Mouse (Mus musculus) skeletal muscle tissue, adult 2 months (tissue): ENCODE measurements around the gene Rbpj.
"Not testable (repeated sequence)": the region's sequence is repeated elsewhere in the genome, so short reads cannot be mapped to it uniquely, and the experiment has no call there.

Experiments
- DNase-seq: peaks from one replicate; pipeline ENCODE4 v3.0.0-alpha.2; 2012; ENCODE audit warnings: low read depth, low spot score

Gene Rbpj

DNA sequence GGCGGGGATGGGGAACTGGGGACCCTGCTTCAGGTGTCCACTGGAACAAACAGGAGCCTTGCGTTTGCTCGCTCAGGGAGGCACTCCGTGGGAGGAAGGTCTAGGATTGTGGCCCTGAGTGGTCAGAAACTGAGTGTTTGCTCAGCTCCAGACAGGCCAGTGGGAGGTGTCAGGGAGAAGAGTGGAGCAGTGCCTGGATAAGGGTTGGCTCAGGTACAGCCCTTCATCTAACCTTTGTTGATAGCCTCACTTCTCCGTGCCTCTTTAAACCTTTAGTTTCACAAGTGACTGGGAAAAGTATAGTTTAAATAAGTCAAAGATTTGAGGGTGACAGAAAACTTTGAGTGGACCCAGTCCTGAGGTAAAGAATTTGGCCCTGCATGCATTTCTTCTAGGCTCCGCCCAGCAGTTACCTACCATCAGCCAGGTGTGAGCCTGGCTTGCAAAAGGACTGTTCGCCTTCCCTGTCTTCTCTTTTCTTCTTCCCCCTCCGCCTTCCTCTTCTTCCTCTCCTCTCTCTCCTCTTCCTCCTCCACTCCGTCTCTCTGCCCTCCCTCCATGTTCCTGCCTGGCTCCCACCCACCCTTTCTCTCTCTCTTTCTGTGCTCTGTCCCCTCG is 204.5 kb downstream of the Rbpj start:
- no peak for DNase-seq

DNA sequence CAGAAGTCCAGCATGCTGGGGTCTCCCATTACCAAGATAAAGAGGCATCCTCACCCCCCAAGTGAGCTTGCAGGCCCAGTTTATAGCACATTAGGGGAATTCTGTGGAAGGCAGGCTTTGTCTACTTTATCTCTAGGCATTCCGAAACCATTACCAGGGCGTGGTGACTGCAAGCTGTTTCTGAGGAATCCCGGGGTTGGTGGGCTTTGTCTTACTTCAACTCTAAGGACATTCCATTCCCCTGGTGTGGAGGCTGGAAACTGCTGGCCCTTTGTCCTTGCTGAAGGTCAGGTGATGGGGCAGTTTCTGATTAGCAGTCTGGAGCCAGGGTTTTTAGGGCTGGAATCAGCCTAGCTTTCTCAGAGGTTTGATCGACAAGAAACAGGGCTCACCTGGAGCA is 205.6 kb downstream of the Rbpj start:
- no peak for DNase-seq

DNA sequence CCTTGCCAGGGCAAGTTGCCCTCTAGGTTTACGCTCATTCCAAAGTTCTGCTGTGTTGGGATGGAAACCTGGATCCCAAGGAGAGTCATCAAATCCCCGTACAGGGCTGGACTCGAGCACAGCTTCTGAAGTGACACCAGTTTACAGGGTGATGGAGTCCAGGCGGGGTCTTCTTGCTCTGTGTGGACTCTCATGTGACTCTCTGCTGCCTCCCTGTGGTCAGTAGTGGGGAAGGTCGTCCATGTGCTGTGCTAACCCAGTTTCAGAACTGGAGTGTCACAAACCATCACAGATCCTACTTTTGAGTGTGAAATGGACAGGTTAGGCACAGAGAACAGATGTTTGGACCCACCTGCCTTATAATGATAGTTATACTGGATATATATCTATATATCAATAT is 206.4 kb downstream of the Rbpj start:
- DNase-seq = peak; percentile 58

DNA sequence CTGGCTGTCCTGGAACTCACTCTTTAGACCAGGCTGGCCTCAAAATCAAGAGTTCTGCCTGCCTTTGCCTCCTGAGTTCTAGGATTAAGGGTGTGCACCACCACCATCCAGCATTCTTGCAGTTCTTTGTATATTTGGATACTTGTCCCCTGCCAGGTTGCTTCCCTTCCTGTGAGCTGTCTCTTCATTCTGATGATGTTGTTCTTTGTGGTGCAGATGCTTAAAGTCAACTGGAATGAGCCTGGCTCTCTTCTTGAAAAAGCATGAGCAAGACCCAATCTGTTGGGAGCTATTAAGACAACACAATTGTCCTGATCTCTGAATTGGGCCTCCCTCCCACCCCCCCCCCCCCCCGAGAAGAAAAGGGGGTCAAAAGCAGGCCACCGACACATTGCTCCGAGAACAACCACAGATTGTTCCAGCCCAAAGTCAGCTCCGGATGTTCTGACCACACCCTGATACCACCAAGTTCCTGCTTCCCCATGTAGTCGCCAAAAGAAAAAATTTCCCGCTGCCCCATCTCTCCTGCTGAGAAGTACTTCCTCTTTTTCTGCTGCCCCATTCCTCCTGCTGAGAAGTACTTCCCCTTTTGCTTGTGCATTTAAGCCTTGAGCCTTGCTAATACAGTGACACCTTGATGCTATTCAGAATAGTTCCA is 207.7 kb downstream of the Rbpj start:
- not testable (repeated sequence) for DNase-seq

DNA sequence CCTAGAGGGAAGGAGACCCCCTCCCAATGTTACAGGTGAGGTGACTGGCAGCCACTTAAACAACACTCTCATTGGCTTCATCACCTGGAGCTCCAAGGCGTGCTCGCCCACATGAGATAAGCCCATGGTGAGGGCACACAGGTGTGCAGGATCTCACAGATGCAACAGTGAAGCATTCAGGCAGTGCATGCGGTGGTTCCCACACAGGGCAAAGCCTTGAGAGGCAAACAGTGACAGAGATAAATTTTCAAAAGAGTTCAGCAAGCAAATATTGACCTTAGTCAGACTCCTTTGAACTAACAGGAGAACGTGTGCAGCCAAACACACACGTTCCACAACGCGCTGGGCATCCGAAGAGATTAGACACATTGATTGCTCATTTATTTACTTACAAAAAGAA is 210.7 kb downstream of the Rbpj start:
- DNase-seq = no peak

DNA sequence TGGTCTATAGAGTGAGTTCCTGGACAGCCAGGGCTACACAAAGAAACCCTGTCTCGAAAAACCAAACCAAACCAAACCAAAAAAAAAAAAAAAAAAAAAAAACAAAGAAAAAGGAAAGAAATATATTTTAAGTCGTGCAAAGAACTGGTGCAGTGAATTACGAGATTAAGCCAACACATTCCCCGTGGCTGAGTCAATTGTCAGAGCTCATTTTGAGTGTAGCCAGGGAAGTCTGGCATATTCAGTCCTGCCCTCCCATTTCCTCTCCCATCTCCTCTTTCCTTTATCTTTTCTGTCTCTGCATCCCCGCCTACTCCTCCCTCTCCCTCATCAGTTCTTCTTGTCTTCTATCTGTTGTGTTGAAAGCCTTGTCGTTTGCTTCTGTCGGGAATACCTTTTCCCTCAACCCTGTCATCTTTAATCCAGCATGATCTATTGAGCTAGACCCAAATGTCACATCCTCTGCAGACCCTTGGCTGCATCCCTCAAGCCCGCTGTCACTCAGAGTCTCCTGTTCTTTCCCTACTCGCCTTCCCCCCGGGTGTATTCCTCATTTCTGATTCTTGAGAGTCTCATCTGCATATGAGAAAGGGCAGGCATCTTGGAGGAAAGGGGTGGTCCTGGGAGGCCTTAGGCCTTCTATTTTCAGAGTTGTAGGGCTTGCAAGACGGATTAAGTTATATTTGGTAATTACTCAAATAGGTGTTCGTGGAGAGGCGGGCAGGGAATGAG is 212.2 kb downstream of the Rbpj start:
- no peak for DNase-seq

DNA sequence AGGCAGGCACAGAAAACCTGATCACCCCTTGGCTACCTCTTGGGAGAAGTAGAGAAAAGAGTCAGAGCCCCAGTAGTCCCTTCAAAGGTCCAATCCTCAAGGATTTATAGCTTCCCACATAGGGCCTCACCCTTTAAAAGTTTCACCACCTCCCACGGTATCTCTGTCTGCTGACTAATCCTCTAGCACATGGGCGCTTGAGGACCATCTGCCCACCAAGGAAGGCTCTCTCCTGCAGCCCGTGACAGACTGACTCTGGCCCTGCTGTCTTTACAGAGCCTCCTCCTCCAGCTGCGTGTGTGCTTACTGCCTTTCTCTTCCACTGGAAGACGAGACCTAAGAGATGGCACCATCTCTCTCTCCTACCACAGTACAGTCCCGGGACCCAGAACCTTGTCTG is 213.7 kb downstream of the Rbpj start:
- DNase-seq = no peak

DNA sequence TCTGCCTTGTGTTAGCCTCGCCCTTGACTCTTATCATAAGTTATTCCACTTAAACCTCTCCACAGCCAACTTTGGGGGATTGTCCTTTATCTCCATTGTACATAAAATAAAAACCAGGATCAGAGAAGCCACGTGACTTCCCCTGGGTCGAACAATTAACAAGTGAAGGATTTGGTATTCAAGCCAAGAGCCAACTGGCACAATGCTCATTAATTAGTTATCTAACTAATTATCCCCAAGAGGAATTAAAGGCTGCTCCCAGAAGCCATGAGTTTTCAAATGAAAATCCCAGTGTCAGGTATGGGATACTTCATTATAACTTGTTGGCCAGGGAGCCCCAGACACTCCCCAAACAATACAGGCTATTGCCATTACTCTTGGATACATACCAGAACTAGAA is 218.0 kb downstream of the Rbpj start:
- DNase-seq = no peak

DNA sequence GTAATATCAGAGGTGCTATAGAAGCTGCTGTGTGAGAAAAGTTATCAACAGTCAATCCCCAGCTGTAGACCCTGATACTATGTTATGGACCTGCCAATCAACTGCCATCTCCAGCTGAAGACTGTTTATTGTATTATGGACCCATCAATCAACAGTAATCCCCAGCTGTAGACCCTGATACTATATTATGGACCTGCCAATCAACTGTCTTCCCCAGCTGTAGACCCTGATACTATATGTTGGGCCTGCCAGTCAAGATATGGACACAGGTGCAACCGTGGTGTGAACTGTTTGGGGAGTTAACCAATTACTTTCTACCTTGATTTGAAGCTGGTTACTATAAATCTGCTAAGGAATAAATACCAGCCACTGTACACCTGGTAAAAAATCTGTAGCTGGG is 218.5 kb downstream of the Rbpj start:
- DNase-seq = no peak

DNA sequence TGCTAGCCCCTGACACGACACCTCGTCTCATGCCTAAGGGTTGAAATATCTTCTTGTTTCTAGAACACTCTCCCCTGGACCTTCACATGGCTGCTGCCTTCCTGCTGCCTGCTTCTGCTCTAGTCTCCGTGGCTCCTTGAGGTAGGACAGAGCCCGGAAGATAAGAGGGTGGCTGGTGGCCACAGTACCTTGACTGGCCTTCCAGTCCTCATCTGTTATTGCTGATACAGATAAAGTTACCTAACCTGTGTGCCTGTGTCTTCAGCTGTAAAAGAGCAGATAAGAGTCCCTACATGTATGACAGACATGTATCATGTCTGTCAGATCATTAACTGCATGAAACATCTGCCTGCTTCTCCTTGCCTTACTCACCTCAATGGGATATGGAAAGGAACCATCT is 219.7 kb downstream of the Rbpj start:
- DNase-seq = no peak

DNA sequence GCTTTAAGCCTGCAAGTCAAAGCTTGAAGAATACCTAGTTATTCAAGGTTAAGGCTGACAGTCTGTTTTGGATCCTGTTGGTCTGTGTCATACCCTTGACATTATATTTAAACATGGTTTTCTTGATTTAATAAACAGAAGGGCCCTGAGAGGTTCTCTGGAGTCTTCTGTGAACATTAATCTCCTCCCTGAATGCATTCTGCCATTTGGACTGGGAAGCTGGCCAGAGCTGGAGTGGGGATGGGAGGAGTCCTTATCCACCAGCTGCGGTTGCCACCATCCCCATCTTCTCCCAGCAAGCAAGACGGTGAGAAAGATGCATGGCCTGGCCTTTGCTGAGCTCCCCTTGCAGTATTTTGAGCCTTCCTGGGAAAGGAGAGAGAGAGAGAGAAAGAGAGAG is 220.4 kb downstream of the Rbpj start:
- DNase-seq = no peak

DNA sequence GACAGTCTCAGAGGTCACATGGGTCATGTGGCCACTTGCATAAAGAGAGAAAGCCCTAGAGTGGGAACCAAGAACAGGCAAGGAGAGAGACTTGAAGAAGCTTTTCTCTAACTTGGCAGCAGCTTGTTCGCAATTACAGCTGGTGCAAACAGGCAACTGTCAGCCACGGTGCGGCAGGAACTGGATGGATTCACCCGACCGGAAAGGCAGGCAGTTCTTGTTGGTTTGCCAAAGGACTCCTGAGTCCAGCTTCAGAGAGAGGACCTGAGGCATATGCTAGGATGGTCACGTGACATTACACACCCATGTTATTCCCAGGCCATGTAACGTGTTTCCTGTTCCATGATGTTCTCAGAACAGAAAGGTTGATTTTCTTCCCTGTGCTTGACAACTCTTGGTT is 222.4 kb downstream of the Rbpj start:
- DNase-seq = no peak

DNA sequence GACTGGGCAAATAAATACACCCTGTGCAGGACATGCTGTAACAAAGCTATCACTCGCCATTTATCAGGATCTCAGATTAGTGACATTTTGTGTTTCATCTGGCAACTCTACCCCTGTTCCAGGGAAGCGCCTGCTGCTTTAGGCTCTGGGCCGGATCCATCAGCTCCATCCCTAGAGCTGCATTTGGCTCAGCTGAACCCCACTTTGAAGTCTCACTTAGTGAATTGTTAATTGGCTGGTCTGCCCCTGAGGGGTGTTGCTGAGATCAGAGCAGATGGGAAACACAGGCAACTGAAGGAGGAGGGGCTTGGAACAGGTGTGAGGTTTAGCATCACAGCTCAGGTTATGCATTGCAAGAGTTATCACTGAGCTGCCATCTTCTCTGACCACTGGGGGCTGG is 225.6 kb downstream of the Rbpj start:
- no peak for DNase-seq

DNA sequence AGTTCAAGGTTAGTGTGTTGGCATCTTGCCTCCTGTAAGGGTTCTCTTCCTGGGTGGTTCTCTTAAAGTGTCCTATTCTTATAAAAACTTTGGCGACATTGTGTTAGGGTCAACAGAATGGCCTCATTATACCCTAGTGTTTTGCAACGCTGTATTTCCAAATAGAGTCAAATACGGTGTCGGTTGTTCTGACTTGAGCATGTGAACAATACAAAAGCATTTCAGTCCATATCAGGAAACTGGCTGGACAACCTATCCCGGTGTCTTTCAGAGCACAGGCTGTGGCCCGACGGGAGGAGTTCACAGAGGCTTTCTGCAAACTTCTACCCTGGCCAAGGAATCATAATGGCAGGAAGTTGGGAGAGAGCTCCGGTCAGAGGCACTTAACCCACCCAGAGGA is 226.1 kb downstream of the Rbpj start:
- DNase-seq = no peak

DNA sequence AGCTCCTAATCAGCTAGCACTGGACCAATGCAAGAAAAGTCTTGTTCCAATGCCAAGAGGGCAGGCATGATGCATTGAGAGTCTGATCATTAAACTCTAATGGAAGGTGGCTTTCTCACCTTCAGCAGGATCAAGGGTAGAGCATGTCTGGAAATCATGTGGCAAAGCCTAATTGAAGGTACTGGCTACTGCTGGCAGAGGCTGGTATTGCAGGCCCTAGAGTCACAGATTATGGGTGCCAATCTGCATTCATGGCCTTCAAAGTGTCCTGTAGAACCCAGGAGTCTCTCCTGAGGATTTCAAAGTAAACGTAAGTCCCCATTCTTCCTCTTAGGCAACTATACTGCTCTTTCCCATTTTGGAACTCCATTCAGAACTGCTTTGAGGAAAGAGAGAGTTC is 226.7 kb downstream of the Rbpj start:
- no peak for DNase-seq

DNA sequence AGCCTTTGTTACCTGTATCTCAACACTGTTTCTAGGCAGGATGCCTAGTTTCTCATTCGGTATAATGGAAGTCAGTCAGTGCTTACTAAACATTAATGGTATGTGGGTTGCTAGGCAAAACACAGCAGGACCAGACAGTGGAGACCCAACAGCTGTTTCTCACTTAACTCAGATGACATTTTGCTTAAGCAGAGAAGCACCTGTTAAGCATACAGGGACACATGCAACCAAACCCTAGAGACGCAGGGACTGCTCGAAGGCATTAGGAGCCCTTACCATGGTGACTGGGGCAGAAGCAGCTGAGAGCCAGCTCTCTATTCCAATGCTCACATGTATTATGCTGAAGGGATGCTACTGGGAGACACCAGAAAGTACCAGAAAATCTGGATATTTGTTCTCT is 230.7 kb downstream of the Rbpj start:
- DNase-seq = no peak

DNA sequence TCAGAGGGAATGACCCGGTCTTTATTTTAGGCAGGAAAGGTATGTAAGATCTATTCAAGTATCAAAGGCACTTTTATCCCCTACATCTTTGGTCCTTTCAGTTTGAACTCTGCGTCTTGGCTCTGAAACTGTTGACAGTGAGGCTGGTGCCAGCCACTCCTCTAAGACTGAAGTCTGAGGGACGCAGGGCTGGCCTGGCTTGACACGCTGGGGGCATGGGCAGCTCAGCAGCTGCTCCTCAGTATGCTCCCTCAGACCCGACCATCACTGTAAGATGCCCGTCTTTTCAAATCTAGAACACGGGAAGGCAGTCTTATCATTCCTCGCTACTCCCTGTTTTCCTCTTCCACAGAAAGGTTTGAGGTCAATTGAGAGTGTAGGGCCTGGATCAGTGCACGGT is 231.8 kb downstream of the Rbpj start:
- DNase-seq = no peak

DNA sequence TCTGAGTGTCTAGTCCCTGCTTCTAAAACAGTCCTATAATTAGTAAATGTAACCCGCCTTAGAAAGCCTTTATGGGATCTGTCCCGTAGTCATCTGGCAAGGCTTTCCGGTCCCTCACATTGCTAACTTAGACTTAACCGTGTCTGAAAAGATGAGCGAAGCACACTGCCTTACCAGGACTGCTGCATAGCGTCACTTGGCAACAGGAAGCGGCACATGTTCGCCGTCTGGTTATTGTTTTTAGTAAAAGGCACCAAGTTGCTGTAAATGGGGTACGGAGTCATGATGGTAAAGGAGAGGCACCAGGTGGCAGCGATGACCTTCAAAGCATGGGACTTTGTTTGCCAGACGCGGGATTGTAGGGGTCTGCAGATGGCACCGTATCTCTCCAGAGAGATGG is 236.7 kb downstream of the Rbpj start:
- no peak for DNase-seq
